Mouse (Mus musculus): ENCODE measurements around the gene Gm26602. TPM values are rescaled to one million over a fixed set of nuclear protein-coding genes. Genes with fewer than 3 reads are reported as not detected.

Gm26602 gene
- polyA plus RNA-seq, 1 experiment: not detected

DNA sequence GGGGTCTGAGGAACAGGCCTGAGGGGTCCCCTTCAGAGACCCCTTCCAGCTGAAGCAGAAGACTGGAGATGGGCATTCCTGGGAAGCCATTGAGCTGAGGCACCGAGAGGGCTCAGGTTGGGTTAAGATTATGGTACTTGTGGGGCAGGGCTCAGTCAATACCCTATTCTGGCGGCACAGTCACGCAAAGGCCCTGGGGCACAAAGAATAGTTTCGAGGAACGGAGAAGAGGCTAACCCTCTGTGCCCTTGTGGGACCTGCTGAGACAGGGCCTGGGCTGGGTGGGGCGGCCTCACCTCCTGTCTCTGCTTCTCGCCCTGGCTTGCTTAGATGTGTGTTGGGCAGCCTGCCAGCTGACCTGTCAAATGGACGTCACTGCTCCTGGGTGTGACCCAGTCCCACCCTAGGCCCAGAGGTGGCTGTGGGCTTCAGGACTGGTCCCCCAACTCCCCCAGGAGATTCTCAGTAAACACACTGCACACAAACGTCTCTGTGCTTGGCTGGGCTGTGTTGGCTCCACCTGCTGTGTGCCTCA lies 22.6 kb downstream of the Gm26602 start:
- no peaks in the 10 kb centered on the region for H3K27me3 ChIP-seq (ENCODE audit: control insufficient read depth, insufficient read depth, low read length)
- H3K4me3 ChIP-seq (replicated peaks; ENCODE audit: insufficient read depth, low read depth, low read length): no peak overlapping the region
- 45% methylated on average over 9 of the region's 9 CpGs for WGBS
- no peak for DNase-seq
- no peak for TF ChIP-seq CTCF (IDR thresholded peaks at IDR 0.05; ENCODE audit: borderline replicate concordance, insufficient read depth, low read depth, low read length)
- no peak for TF ChIP-seq POLR2A (IDR thresholded peaks at IDR 0.05; ENCODE audit: borderline replicate concordance, insufficient read depth, low read length)
- 0 out of 2 replicates have a peak overlapping the region, but pooled peaks have one; percentile 20 for H3K27ac ChIP-seq (ENCODE audit: insufficient read depth, low read length)
- H3K4me1 ChIP-seq (ENCODE audit: control insufficient read depth, insufficient read depth, low read length): peaks cover 80% of the 10 kb centered on the region

DNA sequence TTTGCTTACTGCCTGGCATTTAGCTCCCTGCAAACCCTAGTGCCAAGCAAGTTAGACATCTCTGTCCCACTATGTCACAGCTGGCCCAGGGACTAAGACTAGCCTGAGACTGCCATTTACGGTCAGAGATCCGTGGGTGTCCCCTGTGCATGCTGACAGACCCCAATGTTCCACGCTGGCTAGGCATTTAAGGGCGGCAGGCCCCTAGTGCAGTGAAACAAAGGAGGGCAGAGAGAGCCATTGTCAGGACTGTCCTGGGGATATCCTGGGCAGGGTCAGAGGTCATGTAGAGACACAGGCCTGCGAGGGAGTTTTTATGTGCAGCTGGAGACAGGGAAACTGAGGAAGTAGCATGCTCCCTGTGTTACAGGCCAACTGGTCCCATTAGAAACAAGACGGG lies 23.2 kb downstream of the Gm26602 start:
- peak in 1 of 2 experiments; percentile 39 for DNase-seq
- H3K4me3 ChIP-seq (replicated peaks; ENCODE audit: insufficient read depth, low read depth, low read length): no peak overlapping the region
- WGBS: 47% methylated on average over 6 of the region's 6 CpGs
- H3K27me3 ChIP-seq (ENCODE audit: control insufficient read depth, insufficient read depth, low read length): no peaks in the 10 kb centered on the region
- H3K27ac ChIP-seq (ENCODE audit: insufficient read depth, low read length): no peak overlapping the region
- peaks cover 82% of the 10 kb centered on the region for H3K4me1 ChIP-seq (ENCODE audit: control insufficient read depth, insufficient read depth, low read length)
- TF ChIP-seq POLR2A (IDR thresholded peaks at IDR 0.05; ENCODE audit: borderline replicate concordance, insufficient read depth, low read length) (no peak), CTCF (IDR thresholded peaks at IDR 0.05; ENCODE audit: borderline replicate concordance, insufficient read depth, low read depth, low read length) (no peak)

DNA sequence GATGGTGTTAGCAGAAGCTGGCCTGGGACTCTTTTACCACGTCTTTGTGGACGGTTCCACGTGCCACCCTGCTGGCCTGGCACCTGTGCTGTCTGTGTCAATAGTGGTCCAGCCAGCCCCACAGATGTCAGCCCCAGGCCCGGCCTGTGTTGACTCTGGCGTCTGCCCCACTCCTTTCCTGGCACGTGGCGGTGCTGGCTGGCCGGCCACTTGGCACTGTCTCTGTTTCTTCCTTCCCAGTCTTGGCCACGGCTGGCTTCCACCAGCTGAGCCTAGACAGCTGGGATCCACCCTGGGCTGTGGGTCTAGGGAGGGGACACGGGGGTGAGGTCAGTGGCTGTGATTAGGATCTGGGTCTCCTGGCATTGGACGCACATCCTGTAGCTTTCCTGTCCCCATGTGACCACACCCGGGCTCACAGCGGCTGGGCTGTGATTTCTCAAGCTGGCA lies 23.6 kb downstream of the Gm26602 start:
- TF ChIP-seq POLR2A (IDR thresholded peaks at IDR 0.05; ENCODE audit: borderline replicate concordance, insufficient read depth, low read length): no peak
- TF ChIP-seq CTCF (IDR thresholded peaks at IDR 0.05; ENCODE audit: borderline replicate concordance, insufficient read depth, low read depth, low read length): no peak
- Histone ChIP-seq H3K27me3 (ENCODE audit: control insufficient read depth, insufficient read depth, low read length) (no peaks in the 10 kb centered on the region), H3K4me1 (ENCODE audit: control insufficient read depth, insufficient read depth, low read length) (peaks cover 78% of the 10 kb centered on the region), H3K4me3 (replicated peaks; ENCODE audit: insufficient read depth, low read depth, low read length) (no peak overlapping the region), H3K27ac (ENCODE audit: insufficient read depth, low read length) (no peak overlapping the region)
- peak; percentile 74 to 76 for DNase-seq
- WGBS: 2% methylated on average over 13 of the region's 13 CpGs

DNA sequence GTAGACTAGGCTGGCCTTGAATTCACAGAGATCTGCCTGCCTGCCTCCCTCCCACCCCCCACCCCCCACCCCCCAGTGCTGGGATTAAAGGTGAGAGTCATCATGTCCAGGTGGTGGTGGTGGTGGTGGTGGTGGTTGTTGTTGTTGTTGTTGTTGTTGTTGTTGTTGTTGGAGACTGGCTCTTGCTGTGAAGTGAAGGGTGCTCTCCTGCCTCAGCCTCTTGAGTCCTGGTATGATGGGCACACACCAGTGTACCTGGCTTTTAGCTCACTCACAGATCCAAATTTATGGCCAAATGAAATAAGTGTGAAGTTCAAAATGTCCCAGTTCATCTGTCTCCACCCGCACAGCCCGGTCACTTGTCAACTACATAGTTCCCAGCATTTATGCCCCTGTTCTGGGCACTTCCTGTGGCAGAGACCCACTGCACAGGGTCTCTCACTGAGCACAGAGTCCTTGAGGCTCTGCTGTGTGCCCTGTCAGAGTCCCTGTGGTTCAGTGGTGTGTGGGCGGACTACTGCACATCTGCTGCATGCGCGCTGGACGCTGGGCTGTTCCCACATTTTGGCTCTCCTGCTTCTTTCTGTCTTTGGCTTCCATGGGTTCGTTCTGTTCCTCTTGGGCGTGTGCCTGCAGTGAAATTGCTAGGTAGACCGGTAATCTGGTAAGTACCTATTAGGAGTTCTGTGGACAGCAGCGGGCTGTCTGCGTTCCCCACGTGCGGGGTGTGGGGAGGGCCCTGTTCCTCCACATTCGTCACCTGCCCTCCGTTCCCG lies 24.3 kb downstream of the Gm26602 start:
- no peaks in the 10 kb centered on the region for H3K27me3 ChIP-seq (ENCODE audit: control insufficient read depth, insufficient read depth, low read length)
- no peak for DNase-seq
- WGBS: 49% methylated on average over 16 of the region's 16 CpGs
- H3K4me1 ChIP-seq (ENCODE audit: control insufficient read depth, insufficient read depth, low read length): peaks cover 72% of the 10 kb centered on the region
- TF ChIP-seq CTCF (IDR thresholded peaks at IDR 0.05; ENCODE audit: borderline replicate concordance, insufficient read depth, low read depth, low read length) (no peak), POLR2A (IDR thresholded peaks at IDR 0.05; ENCODE audit: borderline replicate concordance, insufficient read depth, low read length) (no peak)
- no peak overlapping the region for H3K4me3 ChIP-seq (replicated peaks; ENCODE audit: insufficient read depth, low read depth, low read length)
- H3K27ac ChIP-seq (ENCODE audit: insufficient read depth, low read length): no peak overlapping the region

DNA sequence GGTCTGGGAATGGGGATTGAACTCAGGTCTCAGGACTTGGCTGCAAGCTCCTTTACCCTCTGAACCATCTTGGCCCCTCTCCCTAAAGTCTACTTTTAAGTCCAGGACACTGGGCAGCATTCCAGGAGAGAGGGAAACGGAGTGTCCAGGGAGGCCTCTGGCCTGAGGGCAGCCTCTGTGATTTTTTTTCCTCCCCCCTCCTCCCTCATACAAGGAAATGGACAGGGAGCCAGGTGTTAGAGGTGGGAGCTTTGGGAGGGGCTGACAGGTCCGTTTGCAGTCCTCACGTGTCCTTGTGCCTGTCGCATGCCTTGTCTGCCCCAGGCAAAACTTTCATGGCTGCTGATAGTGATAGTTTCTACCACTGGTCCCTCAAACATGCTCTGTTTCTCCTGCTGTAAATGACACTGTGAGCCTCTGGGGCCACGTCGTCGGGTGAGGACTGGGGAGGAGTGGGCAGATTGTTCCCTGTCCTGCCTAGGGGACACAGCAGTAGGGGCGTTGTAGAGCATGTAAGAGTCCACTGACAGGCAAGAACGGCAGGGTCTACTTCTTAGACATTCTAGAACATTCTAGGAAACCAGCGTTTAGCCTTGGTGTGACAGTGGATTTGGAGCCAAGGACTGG lies 25.7 kb downstream of the Gm26602 start:
- H3K27ac ChIP-seq (ENCODE audit: insufficient read depth, low read length): no peak overlapping the region
- TF ChIP-seq POLR2A (IDR thresholded peaks at IDR 0.05; ENCODE audit: borderline replicate concordance, insufficient read depth, low read length): no peak
- no peak for TF ChIP-seq CTCF (IDR thresholded peaks at IDR 0.05; ENCODE audit: borderline replicate concordance, insufficient read depth, low read depth, low read length)
- H3K4me1 ChIP-seq (ENCODE audit: control insufficient read depth, insufficient read depth, low read length): peaks cover 60% of the 10 kb centered on the region
- H3K27me3 ChIP-seq (ENCODE audit: control insufficient read depth, insufficient read depth, low read length): no peaks in the 10 kb centered on the region
- no peak for DNase-seq
- H3K4me3 ChIP-seq (replicated peaks; ENCODE audit: insufficient read depth, low read depth, low read length): no peak overlapping the region
- 48% methylated on average over 10 of the region's 10 CpGs for WGBS

DNA sequence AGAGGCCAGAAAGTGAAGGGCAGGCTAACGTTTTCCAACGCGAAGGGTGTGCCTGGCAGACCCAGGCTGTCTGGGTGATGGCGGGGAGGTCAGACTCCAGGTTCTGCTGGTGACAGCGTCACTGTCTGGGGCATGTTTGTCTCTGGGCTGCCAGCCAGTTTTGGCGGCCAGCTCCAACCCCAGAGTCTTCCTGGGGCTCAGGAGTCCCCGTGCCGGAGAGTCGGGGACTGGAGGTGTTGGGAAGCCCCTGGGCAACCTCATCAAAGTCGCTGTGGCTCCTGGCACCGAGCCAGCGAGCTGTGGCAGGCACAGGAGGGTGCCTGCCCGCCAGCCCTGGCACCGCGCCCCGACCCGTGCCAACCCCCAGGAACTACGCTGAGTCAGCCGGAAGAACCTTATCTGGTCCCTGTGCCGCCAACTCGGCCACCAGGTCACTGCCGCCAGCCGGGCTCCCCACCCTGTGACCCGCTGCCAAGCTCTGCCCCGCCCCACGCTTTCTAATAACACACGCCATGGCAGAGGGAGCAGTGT lies 26.3 kb downstream of the Gm26602 start:
- Histone ChIP-seq H3K4me1 (ENCODE audit: control insufficient read depth, insufficient read depth, low read length) (peaks cover 54% of the 10 kb centered on the region), H3K27me3 (ENCODE audit: control insufficient read depth, insufficient read depth, low read length) (no peaks in the 10 kb centered on the region), H3K27ac (ENCODE audit: insufficient read depth, low read length) (no peak overlapping the region), H3K4me3 (replicated peaks; ENCODE audit: insufficient read depth, low read depth, low read length) (no peak overlapping the region)
- peak; percentile 74 to 76 for DNase-seq
- TF ChIP-seq CTCF (IDR thresholded peaks at IDR 0.05; ENCODE audit: borderline replicate concordance, insufficient read depth, low read depth, low read length) (no peak), POLR2A (IDR thresholded peaks at IDR 0.05; ENCODE audit: borderline replicate concordance, insufficient read depth, low read length) (no peak)
- WGBS: 3% methylated on average over 27 of the region's 27 CpGs

DNA sequence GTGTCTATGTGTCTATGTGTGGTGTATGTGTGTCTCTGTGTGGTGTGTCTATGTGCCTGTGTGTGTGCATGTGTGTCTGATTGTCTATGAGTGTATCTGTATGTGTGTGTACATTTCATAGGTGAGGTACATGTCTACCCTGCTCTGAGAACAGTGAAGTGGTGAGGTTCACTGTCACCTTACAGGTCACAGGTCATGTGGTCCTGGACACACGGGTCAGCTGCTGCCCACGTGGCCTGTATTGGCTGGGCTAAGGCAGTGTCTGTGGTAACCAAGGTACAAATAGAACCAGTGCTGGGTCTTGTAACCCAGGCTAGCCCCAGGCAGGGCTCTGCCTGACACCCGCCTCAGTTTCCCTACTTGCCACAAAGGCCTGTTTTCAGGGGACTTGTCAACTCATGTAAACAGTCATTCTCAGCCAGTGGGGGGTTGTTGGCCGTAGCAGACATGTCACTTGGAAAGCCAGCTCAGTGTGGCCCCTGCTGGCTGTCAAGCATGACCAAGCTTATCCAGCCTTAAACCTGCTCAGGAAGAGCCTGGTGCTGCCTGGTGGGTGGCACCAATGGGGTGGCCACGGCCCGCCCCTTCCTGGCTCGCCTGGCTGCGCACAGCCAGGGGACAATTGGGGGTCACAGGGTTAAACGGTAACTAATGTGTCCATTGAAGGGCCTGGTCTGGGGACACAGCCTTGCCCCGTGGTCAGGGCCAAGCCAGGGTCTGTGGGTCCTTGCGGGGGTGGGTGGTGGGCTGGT lies 27.3 kb downstream of the Gm26602 start:
- 50% methylated on average over 11 of the region's 11 CpGs for WGBS
- TF ChIP-seq POLR2A (IDR thresholded peaks at IDR 0.05; ENCODE audit: borderline replicate concordance, insufficient read depth, low read length) (no peak), CTCF (IDR thresholded peaks at IDR 0.05; ENCODE audit: borderline replicate concordance, insufficient read depth, low read depth, low read length) (no peak)

More for the DNA sequence above, 27.3 kb downstream of the Gm26602 start:
- no peaks in the 10 kb centered on the region for H3K27me3 ChIP-seq (ENCODE audit: control insufficient read depth, insufficient read depth, low read length)
- DNase-seq: no peak
- no peak overlapping the region for H3K4me3 ChIP-seq (replicated peaks; ENCODE audit: insufficient read depth, low read depth, low read length)
- peaks cover 45% of the 10 kb centered on the region for H3K4me1 ChIP-seq (ENCODE audit: control insufficient read depth, insufficient read depth, low read length)
- H3K27ac ChIP-seq (ENCODE audit: insufficient read depth, low read length): no peak overlapping the region

Data from cerebellum, adult 2 months (tissue).